Comparison of ENCODE assay signal across 10 mouse cellular contexts in the genomic region with DNA sequence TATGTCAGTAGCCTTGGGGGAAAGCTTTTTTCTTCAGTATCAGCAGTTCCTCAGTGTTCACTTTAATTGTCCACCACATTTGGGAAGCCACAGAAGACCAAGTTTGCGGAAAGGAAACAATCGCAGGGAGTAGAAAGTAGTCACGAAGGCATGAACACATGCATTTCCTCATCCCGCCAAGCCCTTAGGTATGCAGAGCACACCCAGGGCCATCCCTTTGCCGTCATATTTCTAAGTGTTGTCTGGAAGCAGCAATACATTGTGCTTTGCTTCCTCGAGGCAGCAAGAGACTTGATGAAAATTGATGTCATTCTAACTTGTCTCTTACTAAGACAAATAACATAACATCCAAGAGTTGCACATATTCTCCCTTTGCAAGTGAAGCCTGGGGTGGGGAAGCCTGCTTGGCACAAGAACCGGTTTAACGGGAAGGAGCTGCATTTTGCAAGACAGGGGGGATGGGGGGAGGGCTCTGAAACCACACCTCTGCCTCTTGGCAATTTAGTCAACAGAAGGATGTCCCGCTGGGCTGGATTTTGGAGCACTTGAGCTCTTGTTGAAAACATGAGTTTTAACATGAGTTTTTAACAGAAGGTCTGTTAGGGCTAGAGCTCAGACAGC.
DNase-seq lines count a peak whose midpoint lies in the region; ATAC-seq and TF ChIP-seq lines count a peak whose summit lies in the region.
"Had no signal": no experiment of that assay in that cellular context is flagged by ENCODE, and none has a peak within 500 bp of the region (broad histone marks: within the 10 kb centered on the region; RNA-seq: fewer than 3 reads in every experiment).

No protein-coding gene starts in this region.

- TF ChIP-seq POLR2A in limb, embryonic 14.5 days (IDR thresholded peaks at IDR 0.05; ENCODE audit: borderline replicate concordance, extremely low read depth, insufficient read depth, insufficient read length): no peak

- no peak overlapping the region for H3K27ac ChIP-seq in limb, embryonic 14.5 days (replicated peaks; ENCODE audit: low read depth, low read length)

- H3K27me3 ChIP-seq in limb, embryonic 14.5 days (ENCODE audit: control insufficient read depth, insufficient read depth, low read length): no peaks in the 10 kb centered on the region

- peak; percentile 14 to 17 for DNase-seq in heart, adult 18-20 months
- no peak for DNase-seq in heart, adult 8-10 months (ENCODE audit: low spot score)
- DNase-seq in ES-CJ7 (ENCODE audit: low read depth, low spot score): peak; percentile 21
- DNase-seq in embryo, embryonic 11 days: peak; percentile 48
- peak; percentile 33 for DNase-seq in limb, embryonic 14.5 days (ENCODE audit: low spot score)
- DNase-seq in right cerebral cortex, postnatal 4 days: no peak
- DNase-seq in layer of hippocampus, postnatal 14 days (ENCODE audit: low spot score in 2 of 2): no peak
- DNase-seq in thymus, postnatal 14 days: no peak
- DNase-seq: right cerebral cortex, adult 18-20 months had no signal

- H3K4me1 ChIP-seq in limb, embryonic 14.5 days (ENCODE audit: control insufficient read depth, insufficient read depth, low read length): no peaks in the 10 kb centered on the region

- H3K4me3 ChIP-seq in limb, embryonic 14.5 days (replicated peaks; ENCODE audit: low read length): no peak overlapping the region

- H3K9ac ChIP-seq in limb, embryonic 14.5 days (ENCODE audit: low read depth, low read length, severe bottlenecking): no peak overlapping the region

- no peak for ATAC-seq in limb, embryonic 14.5 days (ENCODE audit: low FRiP score, low read depth)
- ATAC-seq: intestine, postnatal 0 days had no signal

- H3K9me3 ChIP-seq in limb, embryonic 14.5 days (ENCODE audit: control insufficient read depth, low read length): no peaks in the 10 kb centered on the region

- WGBS in limb, embryonic 14.5 days: 34% methylated on average over 9 of the region's 9 CpGs

- H3K4me2 ChIP-seq in limb, embryonic 14.5 days (replicated peaks; ENCODE audit: low read depth, low read length, severe bottlenecking): no peak overlapping the region

- H3K36me3 ChIP-seq in limb, embryonic 14.5 days (ENCODE audit: control insufficient read depth, insufficient read depth, low read length): no peaks in the 10 kb centered on the region

Comparison
In these comparisons a context has a peak if more than half of its experiments do, and no peak if none do; other contexts are left out.
1. DNase-seq: peak in heart, adult 18-20 months (2 of 2), ES-CJ7 (single experiment), embryo, embryonic 11 days (single experiment) and limb, embryonic 14.5 days (single experiment); none in heart, adult 8-10 months (single experiment), right cerebral cortex, postnatal 4 days (single experiment), layer of hippocampus, postnatal 14 days (0 of 2) and thymus, postnatal 14 days (single experiment).